Mouse (Mus musculus) hematopoietic multipotent progenitor cell, adult 10-12 weeks (in vitro differentiated cells): ENCODE measurements around the gene Echdc2. TPM values are rescaled to one million over a fixed set of nuclear protein-coding genes. Genes with fewer than 3 reads are reported as not detected.

Experiments used
- polyA plus RNA-seq: library from polyadenylated mRNA; stranded (reverse); fragments of >175 nt; gene quantifications from 2 replicates; pipeline ENCODE4 v1.2.3, GENCODE M21; 2012; ENCODE audit warnings: low replicate concordance

The Echdc2 gene
- 0.92 and 2.6 TPM in 2 replicates for polyA plus RNA-seq

GRCm38 (mm10) chr4:108165152-108165895, at the start of gene Echdc2:
TSS of gene Echdc2 (plus strand) at chr4:108165437.

GRCm38 (mm10) chr4:108144880-108145279, 20.4 kb upstream of the Echdc2 start, which contains the start of gene Scp2:
TSS of gene Scp2 (minus strand) at chr4:108144998.

GRCm38 (mm10) chr4:108217332-108218179, 52.3 kb downstream of the Echdc2 start, which contains the start of gene Zyg11a:
TSS of gene Zyg11a (minus strand) at chr4:108218048.

Other genes starting within 250 kb of the Echdc2 start
- 52.0 and 110 TPM in 2 replicates for gene Cpt2, start 241.8 kb upstream of the Echdc2 start, polyA plus RNA-seq
- not detected in 2 replicates for gene Slc1a7, start 197.1 kb upstream of the Echdc2 start, polyA plus RNA-seq
- 0.09 and 0.16 TPM in 2 replicates for gene Podn, start 69.0 kb upstream of the Echdc2 start, polyA plus RNA-seq
- gene Scp2, start 20.4 kb upstream of the Echdc2 start, polyA plus RNA-seq, result 28.4 and 92.1 TPM in 2 replicates
- gene Zyg11a, start 52.6 kb downstream of the Echdc2 start, polyA plus RNA-seq, result not detected in 2 replicates
- 4.1 and 5.0 TPM in 2 replicates for gene Zyg11b, start 135.7 kb downstream of the Echdc2 start, polyA plus RNA-seq
- gene Coa7, start 162.7 kb downstream of the Echdc2 start, polyA plus RNA-seq, result 0.79 and 5.2 TPM in 2 replicates
- gene Shisal2a, start 217.9 kb downstream of the Echdc2 start, polyA plus RNA-seq, result not detected in 2 replicates
- 0.89 and 1.7 TPM in 2 replicates for gene Gpx7, start 241.5 kb downstream of the Echdc2 start, polyA plus RNA-seq